Mouse (Mus musculus): ENCODE measurements around the gene Abcb4. TPM values are rescaled to one million over a fixed set of nuclear protein-coding genes. Genes with fewer than 3 reads are reported as not detected.
"Not testable (repeated sequence)": the region's sequence is repeated elsewhere in the genome, so short reads cannot be mapped to it uniquely, and the experiment has no call there.

Gene Abcb4
- 1.2 to 1.3 TPM (median 1.2 TPM) in 3 replicates for total RNA-seq (2017)

DNA sequence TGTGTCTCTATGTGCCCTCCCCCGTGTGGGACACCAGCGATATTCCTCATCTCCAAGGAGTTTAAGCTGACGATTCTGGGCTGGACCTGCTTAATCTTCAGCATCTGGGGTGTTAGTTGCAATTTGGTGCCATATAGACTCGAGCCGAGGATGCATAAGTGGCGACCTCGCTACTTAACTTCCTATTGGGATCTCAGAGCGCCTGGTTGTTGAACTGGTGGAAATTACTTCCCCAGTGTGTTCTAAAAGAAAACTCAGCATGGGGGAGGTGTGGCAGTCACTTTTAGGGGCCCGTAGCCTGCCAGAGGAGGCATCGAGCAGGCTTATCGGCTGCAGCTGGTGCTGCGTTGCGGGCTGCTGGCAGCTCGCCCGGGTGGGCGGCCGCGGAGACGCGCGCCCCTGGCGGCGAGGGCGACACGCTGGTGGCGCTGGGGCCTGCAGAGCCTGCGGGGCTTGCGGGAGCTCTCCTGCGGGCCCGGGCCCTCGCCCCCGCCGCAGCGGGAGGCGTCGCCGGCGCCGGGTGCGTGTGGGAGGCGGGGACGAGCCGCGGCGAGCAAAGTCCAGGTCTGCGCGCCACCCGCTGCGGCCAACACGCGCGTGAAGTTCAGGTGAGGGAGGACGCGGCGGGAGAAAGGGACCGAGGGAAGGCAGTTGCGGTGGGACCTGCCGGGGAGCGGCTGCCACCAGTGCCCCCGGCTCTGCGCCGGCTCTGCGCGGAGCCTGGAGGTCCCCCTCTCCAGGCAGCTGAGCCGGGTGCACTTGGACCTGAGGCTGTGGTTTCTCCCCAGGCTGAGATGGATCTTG is at the start of gene Abcb4:
Gene Abcb4, plus strand, starts transcription at position 418 of the 804 bp plus-strand sequence.
- ATAC-seq (replicated peaks; ENCODE audit: insufficient number of reproducible peaks, low FRiP score, low TSS enrichment, poor library complexity, severe bottlenecking), result peak; percentile 34; the same call in 1 of the 2 replicates

DNA sequence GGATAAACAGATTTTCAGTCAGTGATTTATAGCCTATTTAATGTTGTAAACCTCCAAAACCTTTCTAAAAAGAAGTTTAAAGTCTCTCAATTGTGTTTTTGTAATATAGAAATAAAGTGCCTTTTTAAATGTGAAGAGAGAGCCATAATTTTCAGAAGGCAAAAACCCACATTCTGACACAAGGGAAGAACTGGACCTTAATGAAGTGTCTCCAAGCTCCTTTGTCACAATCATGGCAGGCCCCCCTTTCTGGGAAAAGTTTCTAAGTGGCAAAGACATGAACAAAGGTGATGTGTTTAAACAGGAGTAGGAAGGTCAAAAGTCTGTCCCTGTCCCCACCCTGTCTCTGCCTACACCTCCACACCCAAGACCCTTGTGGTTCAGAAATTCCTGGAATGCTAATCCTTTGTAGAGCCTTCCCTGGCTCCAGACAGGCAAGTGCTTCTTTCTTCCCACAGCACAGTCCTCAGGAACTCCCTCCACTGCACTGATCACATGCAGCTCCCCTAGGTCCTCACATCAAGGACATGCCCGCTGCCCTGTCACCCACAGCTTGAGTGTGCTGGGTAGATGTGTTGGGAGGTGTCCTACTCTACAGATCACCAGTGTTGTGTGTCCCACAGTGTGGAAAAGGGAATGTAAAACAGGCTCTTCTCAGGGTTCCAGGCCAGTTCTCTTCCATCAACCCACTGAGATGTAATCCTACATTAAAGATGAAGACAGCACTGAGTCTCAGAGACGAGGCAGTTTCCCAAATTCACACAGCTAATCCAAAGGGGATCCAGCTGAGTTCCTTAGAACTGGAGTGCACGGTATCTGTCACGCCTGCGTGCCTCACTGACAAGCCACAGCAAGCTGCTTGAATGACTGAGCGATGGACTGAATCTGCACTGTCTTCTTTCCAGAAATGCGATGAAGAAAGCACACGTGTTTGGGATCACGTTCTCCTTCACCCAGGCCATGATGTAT is 44.6 kb upstream of the Abcb4 start:
- ATAC-seq (replicated peaks; ENCODE audit: insufficient number of reproducible peaks, low FRiP score, low TSS enrichment, poor library complexity, severe bottlenecking), result not testable (repeated sequence)

DNA sequence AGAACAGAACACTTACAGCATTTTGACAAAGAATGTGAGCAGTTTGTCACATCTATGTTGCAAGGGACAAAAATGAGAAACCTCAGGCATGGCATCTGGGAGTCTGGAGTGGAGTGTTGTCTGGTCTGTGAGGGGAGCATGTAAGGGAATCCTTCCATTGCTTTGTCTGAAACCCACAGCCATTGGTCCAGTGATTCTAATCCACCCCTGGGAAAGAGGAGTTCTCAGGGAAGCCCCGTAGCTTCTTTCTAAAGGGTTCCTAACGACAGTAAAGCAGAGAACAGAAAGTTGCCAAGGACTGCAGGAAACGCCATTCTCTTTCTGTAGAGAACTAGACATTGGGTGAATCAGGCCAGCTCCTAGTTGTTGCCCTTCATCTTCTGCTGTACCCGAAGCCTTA is 42.7 kb upstream of the Abcb4 start:
- ATAC-seq (replicated peaks; ENCODE audit: insufficient number of reproducible peaks, low FRiP score, low TSS enrichment, poor library complexity, severe bottlenecking), result no peak

DNA sequence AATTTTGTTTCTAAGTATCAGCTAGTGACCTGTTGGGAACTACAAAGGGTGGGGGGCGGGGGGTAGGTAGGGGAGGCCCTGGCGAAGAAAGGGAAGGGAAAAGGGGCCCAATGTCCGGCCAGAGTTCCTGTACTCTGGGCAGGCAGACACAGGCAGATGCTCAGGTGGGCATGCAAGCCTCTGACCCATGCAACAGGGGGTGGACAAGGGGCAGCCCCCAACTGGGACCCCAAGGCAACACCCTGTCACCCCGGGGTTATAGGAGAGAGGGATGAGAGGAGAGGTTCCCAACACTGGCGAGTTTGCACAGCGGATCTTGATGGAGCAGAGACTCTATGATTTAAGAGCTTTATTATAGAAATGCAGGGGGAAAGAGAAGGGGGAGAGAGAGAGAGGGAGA is 36.3 kb upstream of the Abcb4 start:
- no peak for ATAC-seq (replicated peaks; ENCODE audit: insufficient number of reproducible peaks, low FRiP score, low TSS enrichment, poor library complexity, severe bottlenecking)

DNA sequence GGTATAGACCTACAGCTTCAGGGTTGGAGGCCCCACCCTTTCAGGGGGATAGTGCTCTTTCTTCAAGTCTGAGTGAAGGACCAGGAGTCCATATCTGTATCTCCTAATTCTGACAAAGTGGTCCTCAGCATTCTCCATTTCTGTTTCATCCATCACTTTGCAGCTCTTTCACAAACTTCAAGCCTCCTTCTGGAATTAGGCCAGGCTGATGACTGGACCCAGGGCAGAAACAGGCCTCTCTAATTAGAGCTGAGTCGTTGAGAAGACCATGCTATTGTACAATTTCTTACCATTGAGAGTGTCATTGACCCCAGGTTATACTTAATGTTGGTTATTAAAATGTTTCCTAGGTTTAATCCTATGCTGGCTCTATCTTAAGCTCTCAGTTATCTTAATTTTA is 31.7 kb upstream of the Abcb4 start:
- ATAC-seq (replicated peaks; ENCODE audit: insufficient number of reproducible peaks, low FRiP score, low TSS enrichment, poor library complexity, severe bottlenecking), result no peak

- ATAC-seq (replicated peaks; ENCODE audit: insufficient number of reproducible peaks, low FRiP score, low TSS enrichment, poor library complexity, severe bottlenecking), result no peak
These were observed 29.8 kb upstream of the Abcb4 start for GRCm38 (mm10) chr5:8863580-8864337.

GRCm38 (mm10) chr5:8865630-8866029 is 27.9 kb upstream of the Abcb4 start:
- not testable (repeated sequence) for ATAC-seq (replicated peaks; ENCODE audit: insufficient number of reproducible peaks, low FRiP score, low TSS enrichment, poor library complexity, severe bottlenecking)

- no peak for ATAC-seq (replicated peaks; ENCODE audit: insufficient number of reproducible peaks, low FRiP score, low TSS enrichment, poor library complexity, severe bottlenecking)
These were observed 27.2 kb upstream of the Abcb4 start for GRCm38 (mm10) chr5:8866366-8866765.

- no peak for ATAC-seq (replicated peaks; ENCODE audit: insufficient number of reproducible peaks, low FRiP score, low TSS enrichment, poor library complexity, severe bottlenecking)
These were observed 25.5 kb upstream of the Abcb4 start for GRCm38 (mm10) chr5:8868019-8868418.

- ATAC-seq (replicated peaks; ENCODE audit: insufficient number of reproducible peaks, low FRiP score, low TSS enrichment, poor library complexity, severe bottlenecking), result no peak
These were observed 20.3 kb upstream of the Abcb4 start for GRCm38 (mm10) chr5:8872979-8873915.

DNA sequence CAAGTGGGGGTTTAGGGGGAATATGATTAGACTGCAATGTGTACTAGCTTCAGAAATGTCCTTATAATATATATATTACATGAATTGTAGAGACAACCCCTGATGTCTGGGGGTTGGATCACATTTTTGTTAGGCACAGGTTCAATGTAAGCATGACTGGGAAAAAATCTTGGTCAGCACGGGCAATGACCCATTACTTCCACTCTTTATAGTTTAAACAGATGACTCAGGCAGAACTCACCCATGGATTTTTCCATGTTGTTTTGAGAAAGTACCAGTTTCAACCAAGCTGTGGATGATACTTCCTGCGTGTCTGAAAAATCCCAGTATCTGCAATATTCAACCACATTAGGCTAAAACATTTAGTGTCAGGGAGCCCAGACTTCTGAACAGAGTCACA is 16.4 kb upstream of the Abcb4 start:
- no peak for ATAC-seq (replicated peaks; ENCODE audit: insufficient number of reproducible peaks, low FRiP score, low TSS enrichment, poor library complexity, severe bottlenecking)

DNA sequence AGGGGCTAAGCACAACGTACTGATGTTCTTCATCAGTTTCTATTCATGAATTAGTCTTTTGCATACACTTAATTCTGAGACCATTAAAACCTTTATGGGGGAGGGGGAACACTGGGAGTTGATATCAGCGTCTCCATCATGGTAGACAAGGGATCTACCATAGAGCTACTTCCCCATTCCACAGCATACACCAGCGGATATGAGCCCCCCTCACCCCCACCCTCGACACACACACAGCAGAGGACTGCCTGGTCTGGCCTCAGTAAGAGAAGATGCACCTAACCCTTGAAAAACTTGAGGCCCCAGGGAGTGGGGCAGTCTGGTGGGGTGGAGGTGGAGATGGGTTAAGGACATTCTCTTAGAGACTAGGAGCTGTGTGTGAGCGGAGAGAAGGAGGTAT is 15.7 kb upstream of the Abcb4 start:
- ATAC-seq (replicated peaks; ENCODE audit: insufficient number of reproducible peaks, low FRiP score, low TSS enrichment, poor library complexity, severe bottlenecking), result no peak

- ATAC-seq (replicated peaks; ENCODE audit: insufficient number of reproducible peaks, low FRiP score, low TSS enrichment, poor library complexity, severe bottlenecking), result no peak
These were observed 7.7 kb upstream of the Abcb4 start for GRCm38 (mm10) chr5:8885837-8886236.

- ATAC-seq (replicated peaks; ENCODE audit: insufficient number of reproducible peaks, low FRiP score, low TSS enrichment, poor library complexity, severe bottlenecking), result no peak
These were observed 548 bp downstream of the Abcb4 start for GRCm38 (mm10) chr5:8894104-8894425.

DNA sequence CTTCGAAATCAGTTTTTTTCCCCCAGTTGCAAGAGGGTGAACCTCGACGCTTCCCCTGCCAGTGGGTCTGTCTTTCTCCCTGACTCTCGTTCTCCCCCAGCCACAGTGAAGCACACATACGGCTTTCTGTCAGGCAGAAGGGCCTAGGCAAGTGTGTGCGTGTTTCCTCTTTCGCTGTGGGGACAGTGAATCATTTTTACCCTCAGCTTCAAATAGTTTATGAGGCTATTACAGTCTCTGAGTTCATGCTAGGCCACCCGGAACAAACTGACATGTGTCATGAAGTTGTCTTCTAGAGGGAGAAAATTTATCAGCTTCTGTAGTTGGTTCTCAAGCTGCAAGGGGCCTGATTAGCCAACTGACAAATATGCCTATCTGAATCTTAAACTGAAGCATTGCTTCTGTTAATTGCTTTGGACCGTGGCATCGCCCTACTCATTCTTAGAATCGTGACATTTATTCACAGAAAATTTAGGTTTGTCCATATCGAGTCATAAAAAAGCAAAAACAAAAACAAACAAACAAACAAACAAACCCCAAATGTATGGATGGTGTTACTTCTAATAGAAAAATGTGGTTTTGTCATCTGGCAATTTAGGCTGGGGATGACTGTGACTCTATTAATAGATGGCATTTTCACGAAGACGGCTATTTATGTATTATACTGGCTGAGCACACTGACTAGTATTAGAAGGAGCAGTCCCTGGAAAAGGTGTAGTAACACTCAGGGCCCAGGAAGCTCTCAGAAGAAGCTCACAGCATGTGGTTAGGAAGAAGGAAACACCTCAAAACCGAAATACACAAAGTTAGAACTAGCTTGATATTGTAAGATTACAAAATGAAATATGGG is 1.3 kb downstream of the Abcb4 start:
- no peak for ATAC-seq (replicated peaks; ENCODE audit: insufficient number of reproducible peaks, low FRiP score, low TSS enrichment, poor library complexity, severe bottlenecking)

DNA sequence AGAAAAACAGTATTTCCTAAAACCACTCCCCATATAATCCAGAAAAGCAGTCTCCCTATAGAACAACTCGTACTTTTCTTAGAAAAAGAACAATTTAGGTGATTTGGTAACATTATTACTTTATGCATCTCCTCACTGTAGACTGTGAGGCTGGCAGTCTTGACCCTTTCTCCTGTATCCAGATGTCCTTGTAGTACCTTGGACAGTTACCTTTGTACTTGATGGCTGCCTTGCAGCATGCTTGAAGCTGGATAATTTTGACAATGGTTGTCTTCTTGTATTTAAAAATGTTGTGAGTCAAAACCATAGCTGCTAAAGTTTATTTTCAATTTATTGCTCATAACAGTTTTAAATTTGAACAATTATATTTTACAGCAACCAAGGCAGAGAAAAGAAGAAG is 2.7 kb downstream of the Abcb4 start:
- ATAC-seq (replicated peaks; ENCODE audit: insufficient number of reproducible peaks, low FRiP score, low TSS enrichment, poor library complexity, severe bottlenecking), result no peak

DNA sequence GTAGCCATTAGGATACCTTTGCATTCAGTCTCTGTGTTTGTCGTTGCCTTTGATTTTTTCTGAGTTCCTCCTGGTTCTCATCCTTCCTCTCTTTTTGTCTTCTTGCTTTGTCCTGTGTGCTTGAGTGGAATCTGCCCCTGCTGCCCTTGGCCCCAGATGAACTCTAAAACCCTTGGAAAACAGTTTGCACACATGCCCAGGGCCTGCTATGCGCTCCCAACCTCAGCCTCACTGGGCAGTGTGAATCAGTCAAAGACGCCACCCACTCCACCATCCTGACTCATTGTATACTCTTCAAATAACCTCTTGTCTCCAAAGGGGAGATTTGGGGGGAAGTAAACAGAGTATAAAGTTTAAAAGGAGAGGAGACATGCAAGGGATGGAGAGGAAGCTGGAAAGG is 4.7 kb downstream of the Abcb4 start:
- ATAC-seq (replicated peaks; ENCODE audit: insufficient number of reproducible peaks, low FRiP score, low TSS enrichment, poor library complexity, severe bottlenecking), result no peak

Data from monocyte, adult 5-6 weeks (primary cell).